Mouse (Mus musculus): ENCODE results near the gene Zfp764.

DNA sequence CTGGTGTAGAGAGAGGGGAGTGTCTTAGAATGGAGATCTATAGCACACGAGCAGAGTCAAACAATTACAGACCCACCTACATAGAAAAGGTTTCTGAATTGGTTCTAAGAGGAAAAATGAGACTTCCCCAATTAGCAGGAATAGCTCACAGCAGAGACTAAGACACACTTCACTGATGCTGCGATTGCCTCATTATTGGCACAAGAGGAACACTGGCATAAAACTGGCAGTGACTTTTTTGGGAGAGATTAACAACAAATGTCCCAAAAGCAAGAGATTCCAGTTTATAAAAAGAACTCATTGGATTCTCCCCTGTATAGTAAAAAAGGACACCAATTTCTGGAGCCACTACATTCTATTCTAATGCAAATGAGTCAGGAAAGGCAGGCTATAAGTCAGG, 48.8 kb downstream of the Zfp764 start:
- TF ChIP-seq POLR2A (IDR thresholded peaks at IDR 0.05; ENCODE audit: low read depth, low read length) (no peak), CTCF (IDR thresholded peaks at IDR 0.05; ENCODE audit: extremely low read depth, insufficient read length, insufficient replicate concordance, low read depth, low read length) (no peak)
